ENCODE assay signal across 10 mouse cellular contexts in the genomic region with DNA sequence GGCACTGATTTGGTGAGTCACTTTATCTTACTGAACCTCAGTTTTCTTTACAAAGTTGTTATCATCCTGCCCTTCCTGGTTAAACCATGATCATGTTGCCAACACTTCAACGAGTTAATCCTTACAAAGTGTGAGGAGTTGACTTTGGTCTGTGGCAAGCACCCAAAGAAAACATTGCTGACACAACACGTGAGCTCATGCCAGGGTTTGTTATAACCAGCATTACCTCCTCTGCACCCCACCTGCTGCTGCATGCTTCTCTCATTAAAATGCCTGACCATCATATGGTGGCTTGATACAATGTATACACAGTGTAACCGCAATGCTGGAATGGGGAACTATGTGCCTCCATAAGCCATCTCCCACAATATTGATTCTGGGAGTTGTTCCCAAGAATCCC.
DNase-seq lines count a peak whose midpoint lies in the region; ATAC-seq and TF ChIP-seq lines count a peak whose summit lies in the region.
"Had no signal": no experiment of that assay in that cellular context is flagged by ENCODE, and none has a peak within 500 bp of the region (broad histone marks: within the 10 kb centered on the region; RNA-seq: fewer than 3 reads in every experiment).

No protein-coding gene starts in this region.

- no peaks in the 10 kb centered on the region for H3K27me3 ChIP-seq in embryonic facial prominence, embryonic 12.5 days
- no peaks in the 10 kb centered on the region for H3K27me3 ChIP-seq in embryonic facial prominence, embryonic 10.5 days (replicated peaks; ENCODE audit: low read depth, poor library complexity, severe bottlenecking)
- H3K27me3 ChIP-seq in lung, embryonic 14.5 days (ENCODE audit: insufficient read depth, low read length): no peaks in the 10 kb centered on the region
- H3K27me3 ChIP-seq in heart, adult 2 months (ENCODE audit: control insufficient read depth, insufficient read depth, low read length): no peaks in the 10 kb centered on the region
- H3K27me3 ChIP-seq: midbrain, embryonic 12.5 days had no signal

- ATAC-seq in embryonic facial prominence, embryonic 12.5 days (ENCODE audit: insufficient number of reproducible peaks, insufficient read depth, low FRiP score, low TSS enrichment): 0 out of 2 replicates have a peak, but pooled peaks have one; percentile 43
- ATAC-seq in lung, embryonic 14.5 days (ENCODE audit: insufficient read depth): no peak
- ATAC-seq in inflammation-experienced regulatory T-cells, adult 6 months: no peak
- ATAC-seq: hindbrain, embryonic 16.5 days had no signal

- no peak for TF ChIP-seq POLR2A in heart, adult 2 months (IDR thresholded peaks at IDR 0.05; ENCODE audit: insufficient read depth, low read depth, low read length)

- no peaks in the 10 kb centered on the region for H3K9me3 ChIP-seq in embryonic facial prominence, embryonic 12.5 days
- H3K9me3 ChIP-seq in embryonic facial prominence, embryonic 10.5 days: no peaks in the 10 kb centered on the region
- H3K9me3 ChIP-seq in lung, embryonic 14.5 days (ENCODE audit: low read depth, low read length): no peaks in the 10 kb centered on the region
- H3K9me3 ChIP-seq: midbrain, embryonic 12.5 days had no signal

- no peaks in the 10 kb centered on the region for H3K36me3 ChIP-seq in embryonic facial prominence, embryonic 12.5 days
- H3K36me3 ChIP-seq in embryonic facial prominence, embryonic 10.5 days (replicated peaks): no peaks in the 10 kb centered on the region
- H3K36me3 ChIP-seq in lung, embryonic 14.5 days (ENCODE audit: insufficient read depth): no peaks in the 10 kb centered on the region
- no peaks in the 10 kb centered on the region for H3K36me3 ChIP-seq in heart, adult 2 months (ENCODE audit: control insufficient read depth, insufficient read depth, low read length)
- H3K36me3 ChIP-seq: midbrain, embryonic 12.5 days had no signal

- TF ChIP-seq CTCF in lung, embryonic 14.5 days (IDR thresholded peaks at IDR 0.05; ENCODE audit: low read depth): no peak
- no peak for TF ChIP-seq CTCF in heart, adult 2 months (IDR thresholded peaks at IDR 0.05)

- WGBS in embryonic facial prominence, embryonic 12.5 days: 59% methylated on average over 3 of the region's 3 CpGs
- 84% methylated on average over 3 of the region's 3 CpGs for WGBS in embryonic facial prominence, embryonic 10.5 days
- 65% methylated on average over 3 of the region's 3 CpGs for WGBS in lung, embryonic 14.5 days
- 36% methylated on average over 3 of the region's 3 CpGs for WGBS in heart, adult 2 months

- no peak overlapping the region for H3K9ac ChIP-seq in embryonic facial prominence, embryonic 12.5 days
- no peak overlapping the region for H3K9ac ChIP-seq in lung, embryonic 14.5 days
- H3K9ac ChIP-seq in heart, adult 2 months (ENCODE audit: low read depth, low read length): no peak overlapping the region
- H3K9ac ChIP-seq: midbrain, embryonic 12.5 days had no signal

- TF ChIP-seq EP300 in heart, adult 2 months (IDR thresholded peaks at IDR 0.05; ENCODE audit: insufficient read depth, low read depth, low read length): no peak

- no peak overlapping the region for H3K4me2 ChIP-seq in embryonic facial prominence, embryonic 12.5 days (replicated peaks)
- H3K4me2 ChIP-seq in lung, embryonic 14.5 days: no peak overlapping the region
- H3K4me2 ChIP-seq: midbrain, embryonic 12.5 days had no signal

- peaks cover 6% of the 10 kb centered on the region for H3K4me1 ChIP-seq in embryonic facial prominence, embryonic 12.5 days
- H3K4me1 ChIP-seq in embryonic facial prominence, embryonic 10.5 days: peaks cover 34% of the 10 kb centered on the region
- H3K4me1 ChIP-seq in lung, embryonic 14.5 days (ENCODE audit: insufficient read depth): no peaks in the 10 kb centered on the region
- no peaks in the 10 kb centered on the region for H3K4me1 ChIP-seq in heart, adult 2 months (ENCODE audit: control insufficient read depth, insufficient read depth, low read length)

- no peak overlapping the region for H3K27ac ChIP-seq in embryonic facial prominence, embryonic 12.5 days
- no peak overlapping the region for H3K27ac ChIP-seq in embryonic facial prominence, embryonic 10.5 days (replicated peaks)
- H3K27ac ChIP-seq in lung, embryonic 14.5 days (ENCODE audit: low read depth): no peak overlapping the region
- no peak overlapping the region for H3K27ac ChIP-seq in heart, adult 2 months
- H3K27ac ChIP-seq: midbrain, embryonic 12.5 days had no signal

- intact Hi-C loops in heart, adult 2 months (cut with DNase I): no loop called here

- no peak overlapping the region for H3K4me3 ChIP-seq in embryonic facial prominence, embryonic 12.5 days
- H3K4me3 ChIP-seq in embryonic facial prominence, embryonic 10.5 days: no peak overlapping the region
- H3K4me3 ChIP-seq in lung, embryonic 14.5 days (ENCODE audit: low read depth, low read length): no peak overlapping the region
- no peak overlapping the region for H3K4me3 ChIP-seq in heart, adult 2 months
- H3K4me3 ChIP-seq: midbrain, embryonic 12.5 days had no signal

- DNase-seq in embryonic facial prominence, embryonic 10.5 days (ENCODE audit: low spot score): no peak
- DNase-seq in 3T3-L1 (ENCODE audit: low read depth, low spot score): peak; percentile 19
- peak; percentile 82 for DNase-seq in kidney, postnatal 14 days
- peak; percentile 19 for DNase-seq in lung, embryonic 14.5 days
- no peak for DNase-seq in layer of hippocampus, postnatal 10 days (ENCODE audit: low spot score in 2 of 2)
- DNase-seq in heart, adult 2 months: no peak

- H3K79me2 ChIP-seq in heart, adult 2 months (replicated peaks; ENCODE audit: control insufficient read depth, insufficient read depth, low read length): no peaks in the 10 kb centered on the region

Comparison
In these comparisons a context has a peak if more than half of its experiments do, and no peak if none do; other contexts are left out.
1. DNase-seq: peak in 3T3-L1 (single experiment), kidney, postnatal 14 days (single experiment) and lung, embryonic 14.5 days (single experiment); none in embryonic facial prominence, embryonic 10.5 days (single experiment), layer of hippocampus, postnatal 10 days (0 of 2) and heart, adult 2 months (0 of 2).